Mouse (Mus musculus): Measurements from ENCODE around the gene Wwp2.

- TF ChIP-seq CTCF (IDR thresholded peaks at IDR 0.05) (no peak), POLR2A (IDR thresholded peaks at IDR 0.05; ENCODE audit: insufficient read depth, low read depth, low read length) (no peak), EP300 (IDR thresholded peaks at IDR 0.05; ENCODE audit: insufficient read depth, low read depth, low read length) (no peak)
Observed at GRCm38 (mm10) chr8:107578132-107578531, 142.0 kb downstream of the Wwp2 start.
